Mouse (Mus musculus): Measurements from ENCODE around the gene Jund.

DNA sequence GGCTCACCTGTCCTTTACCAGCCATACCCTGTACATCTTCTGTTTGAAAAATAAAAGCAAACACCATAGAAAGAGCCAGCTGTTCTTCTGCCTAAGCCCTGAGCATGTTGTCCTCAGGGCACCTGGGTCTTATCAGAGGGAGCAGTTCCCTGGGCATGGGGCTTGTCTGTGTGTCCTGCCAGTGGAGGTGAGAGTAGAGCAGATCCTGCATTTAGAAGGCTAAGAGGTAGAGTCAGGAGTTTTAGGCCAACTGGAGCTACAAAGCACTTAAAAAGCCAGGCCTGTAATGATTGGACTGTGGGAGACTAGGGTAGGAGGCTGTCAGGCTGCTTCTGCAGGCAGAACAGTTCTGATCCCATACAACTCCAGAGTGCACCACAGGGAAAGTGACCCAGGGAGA, 20.1 kb upstream of the Jund start:
- no peak for TF ChIP-seq CTCF (IDR thresholded peaks at IDR 0.05)
- no peak for TF ChIP-seq EP300 (IDR thresholded peaks at IDR 0.05)
